Mouse (Mus musculus) liver, postnatal 0 days (tissue): ENCODE measurements around the gene Tspo.

Experiments used
- CTCF ChIP-seq: sonication (generic); IDR thresholded peaks from 2 replicates; pipeline ENCODE4 v1.5.1; 2016; ENCODE audit warnings: antibody characterized with exemption, low read depth
- EP300 ChIP-seq: IDR thresholded peaks from 2 replicates; pipeline ENCODE4 v1.6.1; 2016; ENCODE audit warnings: antibody characterized with exemption, low read depth, mild to moderate bottlenecking

GRCm38 (mm10) chr15:83576651-83577050 lies 13.3 kb downstream of the Tspo start:
- no peak for TF ChIP-seq CTCF
- no peak for TF ChIP-seq EP300
